Mouse (Mus musculus): ENCODE measurements around the gene Cacng5. TPM values are rescaled to one million over a fixed set of nuclear protein-coding genes. Genes with fewer than 3 reads are reported as not detected.

Gene Cacng5
- polyA plus RNA-seq, 1 experiment from 2014 or later: 0.09 TPM

DNA sequence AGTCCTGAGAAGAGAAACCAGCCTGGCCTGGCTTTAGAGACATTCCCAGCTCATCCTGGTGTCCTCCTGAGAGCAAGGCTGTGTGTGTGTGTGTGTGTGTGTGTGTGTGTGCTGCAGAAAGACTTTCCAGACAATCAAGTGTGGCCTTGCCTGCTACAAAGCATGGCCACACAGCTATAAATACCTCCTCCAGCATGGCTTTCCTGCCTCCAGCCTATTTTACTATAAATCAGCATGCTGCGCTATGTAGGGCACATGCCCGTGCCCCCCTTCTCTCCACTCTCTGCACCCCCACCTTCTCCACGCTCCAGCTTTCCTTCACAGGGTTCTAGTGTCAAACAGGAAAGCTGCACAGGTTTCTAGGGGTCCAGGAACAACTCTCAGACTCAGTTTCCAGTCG is 19.2 kb downstream of the Cacng5 start:
- Histone ChIP-seq H3K27me3 (ENCODE audit: insufficient read depth, low read length) (no peaks in the 10 kb centered on the region), H3K4me3 (replicated peaks; ENCODE audit: low read depth, low read length) (no peak overlapping the region), H3K9ac (ENCODE audit: low read depth, low read length) (no peak overlapping the region), H3K9me3 (replicated peaks; ENCODE audit: low read length) (no peaks in the 10 kb centered on the region), H3K4me1 (replicated peaks; ENCODE audit: insufficient read depth, low read length) (no peaks in the 10 kb centered on the region), H3K4me2 (ENCODE audit: low read length) (no peak overlapping the region), H3K27ac (no peak overlapping the region), H3K36me3 (ENCODE audit: insufficient read depth, low read length) (no peaks in the 10 kb centered on the region)
- WGBS: 58% methylated on average over 4 of the region's 4 CpGs
- ATAC-seq (replicated peaks; ENCODE audit: low FRiP score, low read depth) (no peak), DNase-seq (ENCODE audit: low spot score) (no peak)
- no peak for TF ChIP-seq CTCF (IDR thresholded peaks at IDR 0.05; ENCODE audit: low read depth)

DNA sequence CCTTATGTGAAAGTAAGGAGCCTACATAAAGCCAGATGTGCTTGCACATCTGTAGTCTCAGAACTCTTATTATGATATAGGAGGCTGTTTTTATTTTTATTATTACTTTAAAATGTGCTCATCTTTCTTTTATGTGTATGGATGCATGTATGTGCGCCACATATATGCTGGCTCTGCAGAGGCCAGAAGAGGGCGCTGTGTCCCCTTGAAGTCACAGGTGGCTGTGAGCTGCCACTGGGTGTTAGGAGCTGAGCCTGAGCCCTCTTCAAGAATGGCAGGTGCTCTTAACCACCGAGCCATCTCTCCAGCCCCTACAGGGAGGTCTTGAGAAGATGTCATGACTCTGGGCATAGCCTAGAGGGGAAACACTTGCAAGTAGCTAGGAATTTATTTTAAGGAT is 23.5 kb downstream of the Cacng5 start:
- Histone ChIP-seq H3K4me3 (replicated peaks; ENCODE audit: low read depth, low read length) (no peak overlapping the region), H3K4me1 (replicated peaks; ENCODE audit: insufficient read depth, low read length) (no peaks in the 10 kb centered on the region), H3K4me2 (ENCODE audit: low read length) (no peak overlapping the region), H3K36me3 (ENCODE audit: insufficient read depth, low read length) (no peaks in the 10 kb centered on the region), H3K27ac (no peak overlapping the region), H3K9ac (ENCODE audit: low read depth, low read length) (no peak overlapping the region), H3K27me3 (ENCODE audit: insufficient read depth, low read length) (no peaks in the 10 kb centered on the region), H3K9me3 (replicated peaks; ENCODE audit: low read length) (no peaks in the 10 kb centered on the region)
- DNase-seq (ENCODE audit: low spot score) (no peak), ATAC-seq (replicated peaks; ENCODE audit: low FRiP score, low read depth) (no peak)
- no peak for TF ChIP-seq CTCF (IDR thresholded peaks at IDR 0.05; ENCODE audit: low read depth)
- 92% methylated on average over 3 of the region's 3 CpGs for WGBS

DNA sequence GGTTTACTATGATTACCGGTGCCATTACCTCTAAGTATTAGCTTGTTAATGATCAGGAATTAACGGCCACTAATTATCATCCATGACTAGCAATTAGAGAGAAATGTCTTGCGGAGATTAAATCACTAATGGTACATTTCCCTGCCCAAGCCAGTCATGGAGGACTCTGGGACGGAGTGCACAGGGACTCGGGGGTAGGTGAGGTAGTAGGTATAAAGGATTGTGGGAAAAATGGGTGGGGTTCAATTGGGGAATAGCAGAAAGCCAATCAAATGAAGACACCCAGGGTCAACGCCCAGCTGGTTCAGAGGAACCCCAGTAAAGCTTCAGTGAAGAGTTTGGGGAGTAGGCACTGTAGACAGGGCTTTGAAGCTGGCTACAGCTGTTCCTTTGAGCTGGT is 27.5 kb downstream of the Cacng5 start:
- no peak overlapping the region for H3K27ac ChIP-seq
- no peaks in the 10 kb centered on the region for H3K36me3 ChIP-seq (ENCODE audit: insufficient read depth, low read length)
- no peak overlapping the region for H3K4me2 ChIP-seq (ENCODE audit: low read length)
- DNase-seq (ENCODE audit: low spot score) (no peak), ATAC-seq (replicated peaks; ENCODE audit: low FRiP score, low read depth) (no peak)
- no peaks in the 10 kb centered on the region for H3K4me1 ChIP-seq (replicated peaks; ENCODE audit: insufficient read depth, low read length)
- H3K4me3 ChIP-seq (replicated peaks; ENCODE audit: low read depth, low read length): no peak overlapping the region
- no peak overlapping the region for H3K9ac ChIP-seq (ENCODE audit: low read depth, low read length)
- WGBS: 82% methylated on average over 6 of the region's 6 CpGs
- no peaks in the 10 kb centered on the region for H3K9me3 ChIP-seq (replicated peaks; ENCODE audit: low read length)
- H3K27me3 ChIP-seq (ENCODE audit: insufficient read depth, low read length): no peaks in the 10 kb centered on the region
- no peak for TF ChIP-seq CTCF (IDR thresholded peaks at IDR 0.05; ENCODE audit: low read depth)

DNA sequence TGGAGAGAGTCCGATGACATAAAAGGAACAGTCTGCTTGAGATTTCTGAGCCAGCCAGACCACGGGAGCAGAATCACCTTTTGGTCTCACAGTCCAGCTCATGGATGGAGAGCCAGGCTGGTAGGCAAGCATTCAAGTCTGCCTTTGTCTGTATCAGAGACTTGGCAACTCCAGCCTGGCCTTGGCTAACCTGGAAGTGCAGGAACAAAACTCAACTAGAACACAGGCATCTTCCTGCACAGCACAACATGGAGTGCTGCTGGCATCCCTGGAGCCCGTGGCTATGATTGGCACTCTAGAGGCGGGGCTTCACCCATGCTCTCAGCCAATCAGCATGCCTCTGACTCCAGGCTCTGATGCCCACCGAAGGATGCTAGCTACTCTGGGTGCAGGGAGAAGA is 38.0 kb downstream of the Cacng5 start:
- WGBS: 71% methylated on average over 5 of the region's 5 CpGs
- ATAC-seq (replicated peaks; ENCODE audit: low FRiP score, low read depth): 0 out of 2 replicates have a peak, but pooled peaks have one; percentile 21

DNA sequence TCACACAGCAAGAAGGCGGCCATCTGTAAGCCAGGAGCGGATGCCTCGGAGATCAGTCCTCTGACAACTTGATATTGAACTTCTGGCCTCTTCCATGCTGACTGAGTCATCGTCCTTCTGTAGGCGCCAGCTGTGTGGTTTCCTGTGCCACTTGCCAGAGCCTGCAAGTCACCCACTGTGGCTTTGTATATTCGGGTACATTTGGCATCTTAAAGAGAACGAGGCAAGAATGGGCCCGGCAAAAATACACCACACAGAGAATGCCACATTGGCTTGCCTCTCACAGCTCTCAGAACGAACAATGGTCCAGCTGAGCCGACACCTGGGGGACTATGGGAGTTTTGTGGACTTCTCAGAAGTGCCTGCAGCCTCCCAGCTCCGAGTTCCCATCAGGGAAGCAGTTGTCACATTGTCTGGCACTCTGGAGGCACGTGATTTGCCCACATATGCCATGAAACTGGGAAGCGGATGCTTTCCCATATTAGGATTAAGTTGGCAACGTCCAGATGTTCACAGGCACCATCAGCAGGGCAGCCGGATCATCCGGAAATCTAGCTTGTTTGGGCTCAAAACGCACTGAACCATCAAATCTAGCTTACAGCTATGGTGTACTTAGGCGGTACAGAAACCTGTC is 38.9 kb downstream of the Cacng5 start:
- no peak overlapping the region for H3K4me2 ChIP-seq (ENCODE audit: low read length)
- ATAC-seq (replicated peaks; ENCODE audit: low FRiP score, low read depth) (no peak), DNase-seq (ENCODE audit: low spot score) (no peak)
- WGBS: 86% methylated on average over 18 of the region's 18 CpGs
- H3K36me3 ChIP-seq (ENCODE audit: insufficient read depth, low read length): no peaks in the 10 kb centered on the region
- no peak overlapping the region for H3K4me3 ChIP-seq (replicated peaks; ENCODE audit: low read depth, low read length)
- no peaks in the 10 kb centered on the region for H3K9me3 ChIP-seq (replicated peaks; ENCODE audit: low read length)
- H3K4me1 ChIP-seq (replicated peaks; ENCODE audit: insufficient read depth, low read length): no peaks in the 10 kb centered on the region
- H3K9ac ChIP-seq (ENCODE audit: low read depth, low read length): no peak overlapping the region
- no peaks in the 10 kb centered on the region for H3K27me3 ChIP-seq (ENCODE audit: insufficient read depth, low read length)
- H3K27ac ChIP-seq: no peak overlapping the region
- TF ChIP-seq CTCF (IDR thresholded peaks at IDR 0.05; ENCODE audit: low read depth): no peak

More for the DNA sequence above, 38.0 kb downstream of the Cacng5 start:
- H3K36me3 ChIP-seq (ENCODE audit: insufficient read depth, low read length): no peaks in the 10 kb centered on the region
- DNase-seq (ENCODE audit: low spot score): no peak
- no peak overlapping the region for H3K4me2 ChIP-seq (ENCODE audit: low read length)
- H3K9ac ChIP-seq (ENCODE audit: low read depth, low read length): no peak overlapping the region
- no peaks in the 10 kb centered on the region for H3K4me1 ChIP-seq (replicated peaks; ENCODE audit: insufficient read depth, low read length)
- no peak overlapping the region for H3K4me3 ChIP-seq (replicated peaks; ENCODE audit: low read depth, low read length)
- TF ChIP-seq CTCF (IDR thresholded peaks at IDR 0.05; ENCODE audit: low read depth): no peak
- no peak overlapping the region for H3K27ac ChIP-seq
- H3K27me3 ChIP-seq (ENCODE audit: insufficient read depth, low read length): no peaks in the 10 kb centered on the region
- H3K9me3 ChIP-seq (replicated peaks; ENCODE audit: low read length): no peaks in the 10 kb centered on the region

DNA sequence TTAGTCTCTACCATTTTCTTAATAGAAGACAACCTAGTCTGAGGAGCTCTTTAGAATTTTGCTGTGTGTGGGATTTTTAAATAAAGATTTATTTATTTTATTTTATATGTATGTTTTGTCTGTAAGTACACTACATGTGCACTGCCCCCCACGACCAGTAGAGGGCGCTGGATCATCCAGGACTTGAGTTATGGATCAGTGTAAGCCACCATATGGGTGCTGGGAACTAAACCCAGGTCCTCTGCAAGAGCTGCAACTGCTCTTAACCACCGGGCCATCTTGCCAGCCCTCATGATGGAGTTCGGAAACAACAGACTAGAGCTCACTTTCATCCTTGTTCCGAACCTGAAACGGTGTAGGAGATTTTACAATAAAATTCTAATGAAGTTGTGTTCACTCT is 42.1 kb downstream of the Cacng5 start:
- no peak overlapping the region for H3K4me2 ChIP-seq (ENCODE audit: low read length)
- no peak overlapping the region for H3K27ac ChIP-seq
- no peak overlapping the region for H3K4me3 ChIP-seq (replicated peaks; ENCODE audit: low read depth, low read length)
- H3K36me3 ChIP-seq (ENCODE audit: insufficient read depth, low read length): no peaks in the 10 kb centered on the region
- TF ChIP-seq CTCF (IDR thresholded peaks at IDR 0.05; ENCODE audit: low read depth): 0 out of 2 replicates have a peak, but pooled peaks have one; percentile 16
- ATAC-seq (replicated peaks; ENCODE audit: low FRiP score, low read depth) (no peak), DNase-seq (ENCODE audit: low spot score) (no peak)
- no peaks in the 10 kb centered on the region for H3K4me1 ChIP-seq (replicated peaks; ENCODE audit: insufficient read depth, low read length)
- H3K27me3 ChIP-seq (ENCODE audit: insufficient read depth, low read length): no peaks in the 10 kb centered on the region
- H3K9me3 ChIP-seq (replicated peaks; ENCODE audit: low read length): no peaks in the 10 kb centered on the region
- WGBS: 65% methylated on average over 6 of the region's 6 CpGs
- no peak overlapping the region for H3K9ac ChIP-seq (ENCODE audit: low read depth, low read length)

DNA sequence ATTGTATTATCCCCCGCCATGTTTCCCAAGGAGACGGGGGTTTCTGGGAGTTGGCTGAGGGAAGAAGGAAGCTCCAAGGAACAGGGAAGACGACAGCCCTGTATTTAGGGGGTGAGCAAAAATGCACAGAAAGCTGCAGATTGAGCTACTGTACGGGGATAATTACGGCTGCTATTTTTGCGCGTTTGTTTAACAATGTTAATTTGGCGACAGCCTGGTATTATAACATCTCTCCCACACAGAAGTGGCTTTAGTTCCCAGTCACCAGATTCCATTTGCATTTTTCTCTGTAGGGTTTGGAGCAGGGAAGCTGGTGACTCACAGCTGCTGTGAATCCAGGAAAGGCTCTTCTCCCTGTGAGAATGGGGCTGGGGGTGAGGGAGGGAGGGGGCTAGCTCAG is 47.3 kb downstream of the Cacng5 start:
- TF ChIP-seq CTCF (IDR thresholded peaks at IDR 0.05; ENCODE audit: low read depth): no peak
- 73% methylated on average over 8 of the region's 8 CpGs for WGBS
- H3K4me1 ChIP-seq (replicated peaks; ENCODE audit: insufficient read depth, low read length): no peaks in the 10 kb centered on the region
- H3K9ac ChIP-seq (ENCODE audit: low read depth, low read length): no peak overlapping the region
- no peak for DNase-seq (ENCODE audit: low spot score)
- no peak overlapping the region for H3K27ac ChIP-seq
- no peak overlapping the region for H3K4me3 ChIP-seq (replicated peaks; ENCODE audit: low read depth, low read length)
- H3K36me3 ChIP-seq (ENCODE audit: insufficient read depth, low read length): no peaks in the 10 kb centered on the region
- H3K9me3 ChIP-seq (replicated peaks; ENCODE audit: low read length): no peaks in the 10 kb centered on the region
- H3K4me2 ChIP-seq (ENCODE audit: low read length): no peak overlapping the region
- no peak for ATAC-seq (replicated peaks; ENCODE audit: low FRiP score, low read depth)
- no peaks in the 10 kb centered on the region for H3K27me3 ChIP-seq (ENCODE audit: insufficient read depth, low read length)

Measured in kidney, postnatal 0 days (tissue).